Mouse (Mus musculus): ENCODE results near the gene Arl3. TPM values are rescaled to one million over a fixed set of nuclear protein-coding genes. Genes with fewer than 3 reads are reported as not detected.

The Arl3 gene
- polyA plus RNA-seq, 1 experiment = 81.9 TPM

GRCm38 (mm10) chr19:46521698-46522097, 51.3 kb downstream of the Arl3 start:
- no peaks in the 10 kb centered on the region for H3K79me2 ChIP-seq (ENCODE audit: control insufficient read depth, insufficient read depth)
- H3K36me3 ChIP-seq (ENCODE audit: control insufficient read depth, insufficient read depth) = peaks cover 2% of the 10 kb centered on the region
- no peak overlapping the region for H3K4me3 ChIP-seq
- no peaks in the 10 kb centered on the region for H3K27me3 ChIP-seq (ENCODE audit: control insufficient read depth, insufficient read depth, insufficient read length)
- no peak for TF ChIP-seq E2F4 (IDR thresholded peaks at IDR 0.05; ENCODE audit: insufficient read depth)
- no peak for TF ChIP-seq USF1 (IDR thresholded peaks at IDR 0.05; ENCODE audit: low read depth)
- no peak for TF ChIP-seq CEBPB (IDR thresholded peaks at IDR 0.05; ENCODE audit: insufficient read depth, poor library complexity, severe bottlenecking)
- no peak for TF ChIP-seq MYOD1 (IDR thresholded peaks at IDR 0.05; ENCODE audit: control insufficient read depth in 1 of 3, insufficient read length in 2 of 3, low read depth in 2 of 3)
- TF ChIP-seq MYOG (IDR thresholded peaks at IDR 0.05; ENCODE audit: control insufficient read depth in 1 of 3, insufficient read depth in 1 of 3, insufficient read length in 2 of 3, low read depth in 2 of 3) = no peak
- TF ChIP-seq MAX (IDR thresholded peaks at IDR 0.05; ENCODE audit: low read depth) = no peak
- no peak for TF ChIP-seq POLR2AphosphoS2 (IDR thresholded peaks at IDR 0.05; ENCODE audit: insufficient read length, low read depth)
- no peak for TF ChIP-seq SRF (IDR thresholded peaks at IDR 0.05; ENCODE audit: control insufficient read depth, insufficient read length, low read depth)
- no peak for TF ChIP-seq REST (IDR thresholded peaks at IDR 0.05; ENCODE audit: insufficient read depth, insufficient read length)
- TF ChIP-seq TCF3 (IDR thresholded peaks at IDR 0.05; ENCODE audit: insufficient read length, low read depth) = no peak
- TF ChIP-seq POLR2A (IDR thresholded peaks at IDR 0.05; ENCODE audit: insufficient read length, low read depth) = no peak
- TF ChIP-seq TCF12 (IDR thresholded peaks at IDR 0.05; ENCODE audit: insufficient read depth, poor library complexity, severe bottlenecking) = no peak
- H3K4me2 ChIP-seq (ENCODE audit: low read depth) = peak overlapping the region; percentile 96
- no peak overlapping the region for H3ac ChIP-seq (ENCODE audit: control insufficient read depth, insufficient read length)

GRCm38 (mm10) chr19:46518828-46519621, 54.0 kb downstream of the Arl3 start:
- Histone ChIP-seq H3ac (ENCODE audit: control insufficient read depth, insufficient read length) (no peak overlapping the region), H3K79me2 (ENCODE audit: control insufficient read depth, insufficient read depth) (peaks cover 4% of the 10 kb centered on the region), H3K4me2 (ENCODE audit: low read depth) (peak overlapping the region; percentile 55), H3K27me3 (ENCODE audit: control insufficient read depth, insufficient read depth, insufficient read length) (no peaks in the 10 kb centered on the region), H3K4me3 (no peak overlapping the region), H3K36me3 (ENCODE audit: control insufficient read depth, insufficient read depth) (peaks cover 23% of the 10 kb centered on the region)
- no peak for TF ChIP-seq REST (IDR thresholded peaks at IDR 0.05; ENCODE audit: insufficient read depth, insufficient read length)
- no peak for TF ChIP-seq CEBPB (IDR thresholded peaks at IDR 0.05; ENCODE audit: insufficient read depth, poor library complexity, severe bottlenecking)
- peak; percentile 64 for TF ChIP-seq POLR2AphosphoS2 (IDR thresholded peaks at IDR 0.05; ENCODE audit: insufficient read length, low read depth)
- no peak for TF ChIP-seq MYOD1 (IDR thresholded peaks at IDR 0.05; ENCODE audit: control insufficient read depth in 1 of 3, insufficient read length in 2 of 3, low read depth in 2 of 3)

- TF ChIP-seq MAX (IDR thresholded peaks at IDR 0.05; ENCODE audit: low read depth) (no peak), MYOD1 (IDR thresholded peaks at IDR 0.05; ENCODE audit: control insufficient read depth in 1 of 3, insufficient read length in 2 of 3, low read depth in 2 of 3) (peak in 2 of 3 experiments; percentile 89 to 92), TCF3 (IDR thresholded peaks at IDR 0.05; ENCODE audit: insufficient read length, low read depth) (peak; percentile 95), POLR2AphosphoS2 (IDR thresholded peaks at IDR 0.05; ENCODE audit: insufficient read length, low read depth) (peak; percentile 94), TCF12 (IDR thresholded peaks at IDR 0.05; ENCODE audit: insufficient read depth, poor library complexity, severe bottlenecking) (peak; percentile 94), CEBPB (IDR thresholded peaks at IDR 0.05; ENCODE audit: insufficient read depth, poor library complexity, severe bottlenecking) (no peak), POLR2A (IDR thresholded peaks at IDR 0.05; ENCODE audit: insufficient read length, low read depth) (peak; percentile 52), REST (IDR thresholded peaks at IDR 0.05; ENCODE audit: insufficient read depth, insufficient read length) (no peak), USF1 (IDR thresholded peaks at IDR 0.05; ENCODE audit: low read depth) (no peak), SRF (IDR thresholded peaks at IDR 0.05; ENCODE audit: control insufficient read depth, insufficient read length, low read depth) (no peak), MYOG (IDR thresholded peaks at IDR 0.05; ENCODE audit: control insufficient read depth in 1 of 3, insufficient read depth in 1 of 3, insufficient read length in 2 of 3, low read depth in 2 of 3) (peak; percentile 67 to 89 (median 88))
- no peak overlapping the region for H3K4me3 ChIP-seq
- H3K79me2 ChIP-seq (ENCODE audit: control insufficient read depth, insufficient read depth) = peaks cover 11% of the 10 kb centered on the region
- no peak overlapping the region for H3ac ChIP-seq (ENCODE audit: control insufficient read depth, insufficient read length)
- peaks cover 29% of the 10 kb centered on the region for H3K36me3 ChIP-seq (ENCODE audit: control insufficient read depth, insufficient read depth)
- H3K4me2 ChIP-seq (ENCODE audit: low read depth) = peak overlapping the region; percentile 60
- H3K27me3 ChIP-seq (ENCODE audit: control insufficient read depth, insufficient read depth, insufficient read length) = no peaks in the 10 kb centered on the region
Observed at GRCm38 (mm10) chr19:46518352-46518787, 54.6 kb downstream of the Arl3 start.

- peaks cover 31% of the 10 kb centered on the region for H3K36me3 ChIP-seq (ENCODE audit: control insufficient read depth, insufficient read depth)
- no peak overlapping the region for H3K4me3 ChIP-seq
- H3K79me2 ChIP-seq (ENCODE audit: control insufficient read depth, insufficient read depth) = peaks cover 17% of the 10 kb centered on the region
- no peak for TF ChIP-seq MAX (IDR thresholded peaks at IDR 0.05; ENCODE audit: low read depth)
- peak; percentile 99 for TF ChIP-seq TCF12 (IDR thresholded peaks at IDR 0.05; ENCODE audit: insufficient read depth, poor library complexity, severe bottlenecking)
- TF ChIP-seq SRF (IDR thresholded peaks at IDR 0.05; ENCODE audit: control insufficient read depth, insufficient read length, low read depth) = peak; percentile 32
- peak; percentile 97 to 99 (median 97) for TF ChIP-seq MYOD1 (IDR thresholded peaks at IDR 0.05; ENCODE audit: control insufficient read depth in 1 of 3, insufficient read length in 2 of 3, low read depth in 2 of 3)
- TF ChIP-seq MYOG (IDR thresholded peaks at IDR 0.05; ENCODE audit: control insufficient read depth in 1 of 3, insufficient read depth in 1 of 3, insufficient read length in 2 of 3, low read depth in 2 of 3) = peak; percentile 92 to 98 (median 97)
- peak; percentile 96 for TF ChIP-seq TCF3 (IDR thresholded peaks at IDR 0.05; ENCODE audit: insufficient read length, low read depth)
- TF ChIP-seq E2F4 (IDR thresholded peaks at IDR 0.05; ENCODE audit: insufficient read depth) = no peak
- no peaks in the 10 kb centered on the region for H3K27me3 ChIP-seq (ENCODE audit: control insufficient read depth, insufficient read depth, insufficient read length)
- H3K4me2 ChIP-seq (ENCODE audit: low read depth) = peak overlapping the region; percentile 60
- H3ac ChIP-seq (ENCODE audit: control insufficient read depth, insufficient read length) = no peak overlapping the region
Observed at GRCm38 (mm10) chr19:46517529-46518351, 55.3 kb downstream of the Arl3 start.

Measured in myocyte (in vitro differentiated cells).